Mouse (Mus musculus) embryonic facial prominence, embryonic 12.5 days (tissue): ENCODE data around the gene Cpne5. TPM values are rescaled to one million over a fixed set of nuclear protein-coding genes. Genes with fewer than 3 reads are reported as not detected.
"Not testable (repeated sequence)": the region's sequence is repeated elsewhere in the genome, so short reads cannot be mapped to it uniquely, and the experiment has no call there.

ENCODE experiments used
- ATAC-seq: fragments of 200-750 bp; cut with Nextera tagmentation; 2 replicates; pipeline ENCODE4 v1.8.0; 2017; ENCODE audit not compliant: insufficient number of reproducible peaks, insufficient read depth, low FRiP score, low TSS enrichment
- H3K27ac ChIP-seq: fragments of 300-500 bp; sonication (generic); 2 replicates; pipeline ENCODE4 v1.5.1; 2016; ENCODE audit warnings: mild to moderate bottlenecking
- H3K27me3 ChIP-seq: fragments of 300-500 bp; sonication (generic); 2 replicates; pipeline ENCODE4 v1.6.1; 2016; ENCODE audit warnings: mild to moderate bottlenecking, moderate library complexity
- H3K36me3 ChIP-seq: fragments of 300-500 bp; sonication (generic); 2 replicates; pipeline ENCODE4 v1.6.1; 2016; ENCODE audit warnings: mild to moderate bottlenecking
- H3K4me1 ChIP-seq: fragments of 300-500 bp; sonication (generic); 2 replicates; pipeline ENCODE4 v1.6.1; 2016
- H3K4me2 ChIP-seq: fragments of 300-500 bp; sonication (generic); replicated peaks from 2 replicates; pipeline ENCODE4 v1.6.1; 2016; ENCODE audit warnings: mild to moderate bottlenecking, moderate library complexity
- H3K4me3 ChIP-seq: fragments of 300-500 bp; sonication (generic); 2 replicates; pipeline ENCODE4 v1.5.1; 2016; ENCODE audit warnings: mild to moderate bottlenecking
- H3K9ac ChIP-seq: fragments of 300-500 bp; sonication (generic); 2 replicates; pipeline ENCODE4 v1.6.1; 2016; ENCODE audit warnings: mild to moderate bottlenecking, moderate library complexity
- H3K9me3 ChIP-seq: fragments of 300-500 bp; sonication (generic); 2 replicates; pipeline ENCODE4 v1.6.1; 2016; ENCODE audit warnings: mild to moderate bottlenecking, moderate library complexity
- WGBS: fragments of 180-500 bp; shearing (Covaris S2); methylation state at CpG from one replicate; pipeline ENCODE4 v1.1.7; 2016; 5-methylcytosine and 5-hydroxymethylcytosine counted together
- polyA plus RNA-seq: library from polyadenylated mRNA; unstranded; fragments of >200 nt; fragmentation: Nextera tagmentation; extraction: Ambion mirVana; gene quantifications from 2 replicates; pipeline ENCODE4 v1.2.1, GENCODE M21; 2016

Cpne5 gene
- polyA plus RNA-seq = 11.9 and 13.5 TPM in 2 replicates

GRCm38 (mm10) chr17:29237772-29238420 is at the start of gene Cpne5:
TSS of gene Cpne5 (minus strand) at chr17:29238167.
- peaks cover 19% of the 10 kb centered on the region for H3K4me1 ChIP-seq
- no peak for ATAC-seq
- WGBS = under 1% methylated on average over 57 of the region's 73 CpGs
- peak within 1 kb of the TSS; percentile 52 for H3K9ac ChIP-seq
- H3K4me2 ChIP-seq = peak within 1 kb of the TSS; percentile 100
- peaks cover 38% of the 10 kb centered on the region for H3K27me3 ChIP-seq
- H3K36me3 ChIP-seq = no peaks in the 10 kb centered on the region
- H3K4me3 ChIP-seq = peak within 1 kb of the TSS; percentile 65
- no peaks in the 10 kb centered on the region for H3K9me3 ChIP-seq
- no peak within 1 kb of the TSS for H3K27ac ChIP-seq

- ATAC-seq = no peak
- Histone ChIP-seq H3K4me1 (no peaks in the 10 kb centered on the region), H3K4me3 (no peak overlapping the region), H3K27ac (no peak overlapping the region), H3K27me3 (no peaks in the 10 kb centered on the region), H3K9ac (no peak overlapping the region), H3K9me3 (no peaks in the 10 kb centered on the region), H3K4me2 (no peak overlapping the region), H3K36me3 (peaks cover 27% of the 10 kb centered on the region)
- WGBS = 79% methylated on average over 21 of the region's 21 CpGs
Observed at GRCm38 (mm10) chr17:29282216-29282952, 44.4 kb upstream of the Cpne5 start.

- no peak overlapping the region for H3K27ac ChIP-seq
- WGBS = 86% methylated on average over 5 of the region's 5 CpGs
- no peaks in the 10 kb centered on the region for H3K4me1 ChIP-seq
- H3K36me3 ChIP-seq = peaks cover 27% of the 10 kb centered on the region
- no peaks in the 10 kb centered on the region for H3K27me3 ChIP-seq
- H3K4me2 ChIP-seq = no peak overlapping the region
- no peak overlapping the region for H3K4me3 ChIP-seq
- no peaks in the 10 kb centered on the region for H3K9me3 ChIP-seq
- ATAC-seq = no peak
- H3K9ac ChIP-seq = no peak overlapping the region
Observed at GRCm38 (mm10) chr17:29281541-29281940, 43.6 kb upstream of the Cpne5 start.

- Histone ChIP-seq H3K36me3 (peaks cover 22% of the 10 kb centered on the region), H3K4me3 (no peak overlapping the region), H3K4me2 (no peak overlapping the region), H3K27me3 (no peaks in the 10 kb centered on the region), H3K4me1 (no peaks in the 10 kb centered on the region), H3K9ac (no peak overlapping the region), H3K9me3 (no peaks in the 10 kb centered on the region), H3K27ac (no peak overlapping the region)
- no peak for ATAC-seq
- WGBS = 91% methylated on average over 5 of the region's 5 CpGs
Observed at GRCm38 (mm10) chr17:29280422-29280821, 42.5 kb upstream of the Cpne5 start.

GRCm38 (mm10) chr17:29273889-29274288 is 35.9 kb upstream of the Cpne5 start:
- peaks cover 4% of the 10 kb centered on the region for H3K4me1 ChIP-seq
- no peaks in the 10 kb centered on the region for H3K27me3 ChIP-seq
- no peaks in the 10 kb centered on the region for H3K9me3 ChIP-seq
- no peak overlapping the region for H3K4me2 ChIP-seq
- no peak for ATAC-seq
- no peak overlapping the region for H3K4me3 ChIP-seq
- H3K27ac ChIP-seq = no peak overlapping the region
- no peak overlapping the region for H3K9ac ChIP-seq
- no peaks in the 10 kb centered on the region for H3K36me3 ChIP-seq
- 73% methylated on average over 11 of the region's 11 CpGs for WGBS

- 82% methylated on average over 7 of the region's 7 CpGs for WGBS
Observed at GRCm38 (mm10) chr17:29273156-29273555, 35.2 kb upstream of the Cpne5 start.

GRCm38 (mm10) chr17:29270148-29270698 is 32.3 kb upstream of the Cpne5 start:
- no peaks in the 10 kb centered on the region for H3K9me3 ChIP-seq
- H3K36me3 ChIP-seq = no peaks in the 10 kb centered on the region
- H3K4me1 ChIP-seq = peaks cover 10% of the 10 kb centered on the region
- peak overlapping the region; percentile 60 for H3K4me2 ChIP-seq
- no peak for ATAC-seq
- no peak overlapping the region for H3K9ac ChIP-seq
- WGBS = 93% methylated on average over 9 of the region's 9 CpGs
- H3K27me3 ChIP-seq = no peaks in the 10 kb centered on the region
- H3K27ac ChIP-seq = no peak overlapping the region
- H3K4me3 ChIP-seq = no peak overlapping the region

More at GRCm38 (mm10) chr17:29273156-29273555, 35.2 kb upstream of the Cpne5 start:
- Histone ChIP-seq H3K9ac (no peak overlapping the region), H3K4me1 (peaks cover 6% of the 10 kb centered on the region), H3K27me3 (no peaks in the 10 kb centered on the region), H3K27ac (no peak overlapping the region), H3K4me3 (no peak overlapping the region), H3K4me2 (no peak overlapping the region), H3K36me3 (no peaks in the 10 kb centered on the region), H3K9me3 (no peaks in the 10 kb centered on the region)
- no peak for ATAC-seq

GRCm38 (mm10) chr17:29269349-29269706 is 31.4 kb upstream of the Cpne5 start:
- H3K9me3 ChIP-seq = no peaks in the 10 kb centered on the region
- 22% methylated on average over 10 of the region's 10 CpGs for WGBS
- no peaks in the 10 kb centered on the region for H3K36me3 ChIP-seq
- peak overlapping the region; percentile 87 for H3K27ac ChIP-seq
- H3K27me3 ChIP-seq = no peaks in the 10 kb centered on the region
- H3K4me2 ChIP-seq = peak overlapping the region; percentile 60
- peak overlapping the region; percentile 91 for H3K9ac ChIP-seq
- peaks cover 13% of the 10 kb centered on the region for H3K4me1 ChIP-seq
- peak overlapping the region; percentile 78 for H3K4me3 ChIP-seq
- no peak for ATAC-seq

GRCm38 (mm10) chr17:29268682-29269348 is 30.8 kb upstream of the Cpne5 start, which contains the start of gene BC004004:
TSS of gene BC004004 (plus strand) at chr17:29268788.
- H3K4me1 ChIP-seq = peaks cover 14% of the 10 kb centered on the region

GRCm38 (mm10) chr17:29267931-29268681 is 30.1 kb upstream of the Cpne5 start:
- 0 out of 2 replicates have a peak overlapping the region, but pooled peaks have one; percentile 91 for H3K9ac ChIP-seq
- H3K9me3 ChIP-seq = no peaks in the 10 kb centered on the region
- H3K36me3 ChIP-seq = no peaks in the 10 kb centered on the region
- H3K27me3 ChIP-seq = no peaks in the 10 kb centered on the region
- peaks cover 16% of the 10 kb centered on the region for H3K4me1 ChIP-seq
- peak overlapping the region; percentile 60 for H3K4me2 ChIP-seq
- WGBS = 61% methylated on average over 6 of the region's 6 CpGs
- H3K27ac ChIP-seq = peak overlapping the region; percentile 87
- H3K4me3 ChIP-seq = peak overlapping the region; percentile 78
- ATAC-seq = no peak; the same call in 1 of the 2 replicates

More at GRCm38 (mm10) chr17:29268682-29269348, 30.8 kb upstream of the Cpne5 start, which contains the start of gene BC004004:
- Histone ChIP-seq H3K36me3 (no peaks in the 10 kb centered on the region), H3K27me3 (no peaks in the 10 kb centered on the region), H3K27ac (peak within 1 kb of the TSS; percentile 87), H3K9me3 (no peaks in the 10 kb centered on the region), H3K9ac (peak within 1 kb of the TSS; percentile 91), H3K4me3 (peak within 1 kb of the TSS; percentile 78), H3K4me2 (peak within 1 kb of the TSS; percentile 60)
- peak; percentile 64; the same call in 1 of the 2 replicates for ATAC-seq
- under 1% methylated on average over 47 of the region's 63 CpGs for WGBS

- H3K27ac ChIP-seq, H3K9ac ChIP-seq, H3K4me2 ChIP-seq, H3K4me3 ChIP-seq, H3K9me3 ChIP-seq, ATAC-seq, H3K27me3 ChIP-seq, H3K36me3 ChIP-seq: not testable (repeated sequence)
- H3K4me1 ChIP-seq = peaks cover 26% of the 10 kb centered on the region
- 94% methylated on average over 2 of the region's 2 CpGs for WGBS
Observed at GRCm38 (mm10) chr17:29267040-29267439, 29.1 kb upstream of the Cpne5 start.
